Mouse (Mus musculus): ENCODE results near the gene Tmf1. TPM values are rescaled to one million over a fixed set of nuclear protein-coding genes. Genes with fewer than 3 reads are reported as not detected.
A peak's percentile ranks its signal among the peaks of the same experiment; 100 is the strongest.

Tmf1 gene
- polyA plus RNA-seq, 1 experiment from 2014 or later: 49.1 TPM

DNA sequence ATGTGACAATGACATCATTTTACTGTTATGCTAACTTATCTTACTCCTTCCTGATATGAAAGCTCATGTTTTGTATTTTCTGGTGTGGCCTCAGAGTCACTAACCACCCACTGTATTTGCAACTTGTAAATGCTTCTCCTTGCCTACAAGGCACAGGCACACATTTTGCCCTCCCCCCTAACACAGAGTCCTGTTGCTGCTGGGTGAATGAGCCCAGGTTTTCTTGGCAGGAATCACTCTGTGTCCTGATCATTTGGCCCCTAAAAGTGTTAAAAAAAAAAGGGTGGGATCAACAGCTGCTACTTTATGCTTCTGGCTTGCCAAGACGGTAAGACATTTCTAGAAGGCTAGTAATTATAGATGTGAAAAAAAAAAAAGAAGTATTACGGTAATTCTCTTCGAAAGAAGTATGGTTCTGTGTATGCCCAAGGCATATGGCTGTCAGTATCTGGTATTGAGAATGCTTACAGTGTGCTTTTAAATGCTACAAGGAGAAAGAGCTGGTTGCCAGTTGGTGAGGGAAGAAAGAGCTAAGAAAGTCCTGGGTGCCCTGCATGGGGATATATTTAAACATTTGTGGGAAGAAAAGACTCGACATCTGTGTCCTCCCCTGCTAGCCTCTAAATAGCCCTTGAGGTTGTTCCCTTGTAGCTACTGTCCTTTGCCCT, 37.4 kb upstream of the Tmf1 start:
- DNase-seq (ENCODE audit: low read depth, low spot score) (no peak), ATAC-seq (no peak)
- no peak for TF ChIP-seq CTCF (IDR thresholded peaks at IDR 0.05)
- ChIA-PET CTCF (interaction anchor here (0.7 kb wide), 1 partner anchor 37 kb away, joined by 3 read pairs; no protein-coding TSS in a partner anchor), POLR2A (no interaction called here)
- no peaks in the 10 kb centered on the region for H3K27me3 ChIP-seq
- in situ Hi-C loops (cut with MboI; ENCODE audit: low pct_unique_long_range_greater_than_20kb): no loop called here

DNA sequence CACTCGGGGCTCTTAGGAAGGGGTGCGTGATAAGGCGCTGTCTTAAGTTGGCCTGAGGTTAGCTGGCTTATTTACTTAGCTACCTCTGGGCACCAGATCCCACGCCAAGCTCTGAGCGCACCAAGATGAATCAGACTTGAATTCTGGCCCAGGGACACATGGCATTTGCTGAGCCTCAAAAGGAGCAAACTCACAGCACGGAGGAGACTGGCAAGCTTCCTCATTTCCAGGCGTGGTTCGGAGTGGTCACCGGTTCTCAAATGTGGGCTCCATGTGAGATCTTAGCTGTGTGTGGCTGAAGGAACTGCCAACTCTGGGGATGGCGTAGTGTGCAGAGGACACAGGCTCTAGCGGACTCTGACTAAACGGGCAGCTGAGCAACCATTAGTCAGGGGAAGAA, 33.1 kb upstream of the Tmf1 start:
- peak; percentile 37 for ATAC-seq
- no peak for DNase-seq (ENCODE audit: low read depth, low spot score)
- CTCF ChIA-PET: interaction anchor here (1.0 to 3.4 kb wide), 3 partner anchors 10 to 206 kb away, joined by 4 to 11 read pairs (median 6); no protein-coding TSS in a partner anchor
- no peaks in the 10 kb centered on the region for H3K27me3 ChIP-seq
- TF ChIP-seq CTCF (IDR thresholded peaks at IDR 0.05): no peak
- in situ Hi-C loops (cut with MboI; ENCODE audit: low pct_unique_long_range_greater_than_20kb): no loop called here
- POLR2A ChIA-PET: interaction anchor here (1.3 kb wide), 1 partner anchor 9 kb away, joined by 4 read pairs; no protein-coding TSS in a partner anchor

DNA sequence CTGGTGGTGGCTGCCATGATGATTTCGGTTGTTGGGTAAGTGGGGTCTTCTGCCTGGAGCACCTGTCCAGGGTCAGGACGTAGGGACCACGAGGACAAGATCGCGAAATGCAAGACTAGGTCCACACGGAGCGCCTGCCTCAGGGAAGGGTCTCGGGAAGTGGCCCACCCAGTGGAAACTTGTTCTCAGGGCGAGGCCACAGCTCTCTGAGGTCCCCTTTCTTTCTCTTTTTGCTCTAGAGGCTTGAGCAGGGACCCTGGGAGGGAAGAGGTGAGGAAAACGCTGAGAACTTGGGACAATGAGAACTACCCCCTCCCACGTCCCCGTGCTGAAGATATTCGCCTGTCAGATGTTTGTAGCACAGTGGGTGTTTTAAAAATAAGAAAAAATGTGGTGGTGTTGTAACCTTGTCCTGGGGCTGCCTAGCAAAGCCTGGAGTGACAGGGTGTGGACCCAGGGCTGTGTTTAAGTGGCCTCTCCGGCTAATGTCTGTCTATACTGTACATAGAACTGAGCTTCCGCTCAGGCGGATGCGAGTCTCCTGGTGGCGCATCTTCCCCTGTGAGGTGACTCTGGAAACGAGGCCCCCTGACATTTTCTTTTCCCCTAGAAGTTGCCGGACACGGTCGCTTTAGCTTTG, 32.2 kb upstream of the Tmf1 start:
- no peak for TF ChIP-seq CTCF (IDR thresholded peaks at IDR 0.05)
- no peaks in the 10 kb centered on the region for H3K27me3 ChIP-seq
- CTCF ChIA-PET: interaction anchor here (1.0 to 3.4 kb wide), 5 partner anchors 10 to 206 kb away, joined by 3 to 11 read pairs (median 4); no protein-coding TSS in a partner anchor
- ATAC-seq (peak; percentile 45), DNase-seq (ENCODE audit: low read depth, low spot score) (no peak)
- in situ Hi-C loops (cut with MboI; ENCODE audit: low pct_unique_long_range_greater_than_20kb): no loop called here
- POLR2A ChIA-PET: interaction anchor here (1.0 kb wide), 1 partner anchor 32 kb away, joined by 3 read pairs; the partner anchor contains the start of gene Tmf1

DNA sequence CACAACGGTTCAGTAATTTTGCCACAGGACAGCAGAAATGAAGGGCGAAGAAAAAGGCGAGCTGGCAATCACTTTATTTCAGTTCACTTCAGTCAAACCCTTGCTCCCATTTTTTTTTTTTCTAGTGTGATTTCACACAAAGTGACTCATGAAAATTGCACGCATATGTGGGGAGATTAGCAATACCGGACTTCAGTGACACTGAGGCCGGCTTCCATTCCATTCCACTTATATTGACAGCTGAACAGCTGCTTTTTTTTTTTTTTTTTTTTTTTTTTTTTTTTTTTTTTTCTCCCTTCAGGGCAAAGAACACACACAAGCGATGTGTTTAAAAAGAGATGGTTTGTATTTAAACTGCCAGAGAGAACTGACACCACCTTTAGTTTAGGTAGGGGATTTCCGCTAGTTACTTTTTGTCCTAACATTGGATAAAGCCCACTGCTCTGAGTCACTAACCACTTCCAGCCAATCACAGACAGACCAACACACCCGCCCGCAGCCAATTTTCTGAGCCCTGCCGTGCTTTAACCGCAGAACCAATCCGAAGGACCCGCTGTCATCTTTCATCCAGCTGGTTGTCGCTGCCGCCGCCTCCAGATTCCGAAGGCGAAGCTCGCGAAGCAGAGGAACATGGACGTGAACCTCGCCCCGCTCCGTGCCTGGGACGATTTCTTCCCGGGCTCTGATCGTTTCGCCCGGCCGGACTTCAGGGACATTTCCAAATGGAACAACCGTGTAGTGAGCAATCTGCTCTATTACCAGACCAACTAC, 31.5 kb upstream of the Tmf1 start, which contains the start of gene Arl6ip5:
Arl6ip5 (plus strand) TSS at position 499 of the 771 bp plus-strand sequence.
- TF ChIP-seq CTCF (IDR thresholded peaks at IDR 0.05): no peak
- DNase-seq (ENCODE audit: low read depth, low spot score): no peak
- peak; percentile 87 for ATAC-seq
- no peaks in the 10 kb centered on the region for H3K27me3 ChIP-seq
- in situ Hi-C loops (cut with MboI; ENCODE audit: low pct_unique_long_range_greater_than_20kb): no loop called here
- ChIA-PET CTCF (interaction anchor here (0.9 to 3.4 kb wide), 7 partner anchors 9 to 206 kb away, joined by 3 to 11 read pairs (median 3); no protein-coding TSS in a partner anchor), POLR2A (interaction anchor here (1.0 to 1.2 kb wide), 2 partner anchors 31 to 33 kb away, joined by 3 to 4 read pairs; partner anchors contain the start of gene Tmf1)

DNA sequence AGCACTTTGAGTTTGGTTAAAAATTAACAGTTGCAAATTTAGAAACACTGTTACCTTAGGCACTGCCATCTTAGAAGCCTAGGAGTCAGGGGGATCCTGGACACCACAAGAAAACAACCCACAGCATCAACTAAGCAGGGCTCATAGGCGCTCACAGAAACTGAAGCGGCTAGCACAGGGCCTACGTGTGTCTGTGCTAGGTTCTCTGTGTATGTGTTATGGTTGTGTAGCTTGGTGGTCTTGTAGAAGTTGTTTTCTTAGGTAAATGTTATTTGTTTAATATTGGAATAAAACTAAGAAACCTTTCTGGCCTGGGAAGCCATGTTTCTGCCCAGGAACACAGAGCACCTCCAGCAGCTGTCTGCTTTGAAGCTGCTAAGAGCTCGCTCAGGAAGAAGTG, 30.8 kb upstream of the Tmf1 start:
- DNase-seq (ENCODE audit: low read depth, low spot score) (no peak), ATAC-seq (no peak)
- POLR2A ChIA-PET: interaction anchor here (1.2 kb wide), 1 partner anchor 32 kb away, joined by 4 read pairs; no protein-coding TSS in a partner anchor
- H3K27me3 ChIP-seq: no peaks in the 10 kb centered on the region
- CTCF ChIA-PET: interaction anchor here (0.9 to 1.3 kb wide), 5 partner anchors 16 to 207 kb away, joined by 3 to 4 read pairs (median 3); no protein-coding TSS in a partner anchor
- in situ Hi-C loops (cut with MboI; ENCODE audit: low pct_unique_long_range_greater_than_20kb): no loop called here
- no peak for TF ChIP-seq CTCF (IDR thresholded peaks at IDR 0.05)

DNA sequence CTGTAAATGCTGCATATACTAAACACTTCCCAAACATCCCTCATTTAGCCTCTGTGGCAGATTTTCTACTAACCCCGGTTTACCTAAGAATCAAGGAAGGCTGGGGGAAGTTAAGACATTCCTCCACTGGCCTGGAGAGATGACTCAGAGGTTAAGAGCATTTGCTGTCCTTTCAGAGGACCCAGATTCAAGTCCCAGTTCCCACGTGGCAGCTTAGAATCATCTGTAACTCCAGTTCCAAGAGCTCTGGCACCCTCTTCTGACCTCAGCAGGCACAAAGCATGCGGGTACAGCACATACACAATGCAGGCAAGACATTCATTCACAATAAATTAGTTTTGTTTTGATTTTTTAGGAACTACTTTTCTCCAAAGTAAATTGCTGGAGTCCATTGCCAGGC, 30.3 kb upstream of the Tmf1 start:
- no peaks in the 10 kb centered on the region for H3K27me3 ChIP-seq
- in situ Hi-C loops (cut with MboI; ENCODE audit: low pct_unique_long_range_greater_than_20kb): no loop called here
- ATAC-seq: no peak
- TF ChIP-seq CTCF (IDR thresholded peaks at IDR 0.05): no peak
- no peak for DNase-seq (ENCODE audit: low read depth, low spot score)
- POLR2A ChIA-PET: interaction anchor here (1.2 kb wide), 1 partner anchor 31 kb away, joined by 4 read pairs; no protein-coding TSS in a partner anchor
- CTCF ChIA-PET: interaction anchor here (1.2 to 1.3 kb wide), 2 partner anchors 37 to 59 kb away, joined by 3 to 4 read pairs; no protein-coding TSS in a partner anchor

GRCm38 (mm10) chr6:97208406-97208805, 29.5 kb upstream of the Tmf1 start:
- in situ Hi-C loops (cut with MboI; ENCODE audit: low pct_unique_long_range_greater_than_20kb): no loop called here
- POLR2A ChIA-PET: interaction anchor here (0.6 to 0.9 kb wide), 2 partner anchors 15 to 30 kb away, joined by 4 read pairs; partner anchors contain the start of gene Tmf1
- no peaks in the 10 kb centered on the region for H3K27me3 ChIP-seq
- TF ChIP-seq CTCF (IDR thresholded peaks at IDR 0.05): no peak
- CTCF ChIA-PET: interaction anchor here (1.1 kb wide), 1 partner anchor 84 kb away, joined by 3 read pairs; no protein-coding TSS in a partner anchor
- DNase-seq (ENCODE audit: low read depth, low spot score): no peak
- ATAC-seq: no peak

DNA sequence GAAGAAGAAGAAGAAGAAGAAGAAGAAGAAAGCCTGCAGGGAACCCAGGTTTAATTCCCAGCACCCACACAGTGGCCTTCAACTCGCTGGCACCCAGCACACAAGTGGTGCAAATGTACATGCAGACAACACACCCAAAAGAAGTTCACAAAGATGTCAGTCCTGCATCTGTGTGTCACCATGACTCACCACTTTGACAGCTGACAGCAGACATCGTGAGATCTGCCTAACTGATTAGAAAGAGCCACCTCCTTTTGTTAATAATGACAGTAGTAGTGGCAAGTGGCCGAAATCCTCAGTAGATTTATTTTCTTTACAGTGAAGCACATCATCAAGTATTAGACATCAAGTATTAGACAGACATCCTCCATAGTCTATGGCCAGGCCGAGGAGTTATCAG, 28.2 kb upstream of the Tmf1 start:
- H3K27me3 ChIP-seq: no peaks in the 10 kb centered on the region
- ATAC-seq (no peak), DNase-seq (ENCODE audit: low read depth, low spot score) (no peak)
- no peak for TF ChIP-seq CTCF (IDR thresholded peaks at IDR 0.05)
- ChIA-PET POLR2A (no interaction called here), CTCF (interaction anchor here (1.1 to 1.3 kb wide), 2 partner anchors 28 to 86 kb away, joined by 3 read pairs; no protein-coding TSS in a partner anchor)
- in situ Hi-C loops (cut with MboI; ENCODE audit: low pct_unique_long_range_greater_than_20kb): no loop called here

GRCm38 (mm10) chr6:97205439-97205885, 26.5 kb upstream of the Tmf1 start, which contains the start of gene Uba3:
Gene Uba3, minus strand, starts transcription at chr6:97205647.
- ATAC-seq (peak; percentile 98), DNase-seq (ENCODE audit: low read depth, low spot score) (peak; percentile 86)
- CTCF ChIA-PET: interaction anchor here (0.7 kb wide), 1 partner anchor 46 kb away, joined by 3 read pairs; no protein-coding TSS in a partner anchor
- H3K27me3 ChIP-seq: no peaks in the 10 kb centered on the region
- in situ Hi-C loops (cut with MboI; ENCODE audit: low pct_unique_long_range_greater_than_20kb): no loop called here
- POLR2A ChIA-PET: interaction anchor here (0.8 to 1.3 kb wide), 3 partner anchors 12 to 28 kb away, joined by 3 to 7 read pairs (median 3); no protein-coding TSS in a partner anchor
- TF ChIP-seq CTCF (IDR thresholded peaks at IDR 0.05): no peak

All from Patski (cell line).